Comparison of ENCODE assay signal across 15 mouse cellular contexts in genomic region chr2:115764595-115765305, GRCm38 (mm10).
DNase-seq lines count a peak whose midpoint lies in the region; ATAC-seq and TF ChIP-seq lines count a peak whose summit lies in the region.
"Had no signal": no experiment of that assay in that cellular context is flagged by ENCODE, and none has a peak within 500 bp of the region (broad histone marks: within the 10 kb centered on the region; RNA-seq: fewer than 3 reads in every experiment).

No protein-coding gene starts in this region.

- H3K9me3 ChIP-seq in lung, postnatal 0 days (ENCODE audit: low read length), result no peaks in the 10 kb centered on the region
- no peaks in the 10 kb centered on the region for H3K9me3 ChIP-seq in intestine, embryonic 15.5 days
- H3K9me3 ChIP-seq in midbrain, embryonic 16.5 days (replicated peaks; ENCODE audit: control insufficient read depth, low read length, poor library complexity, severe bottlenecking), result no peaks in the 10 kb centered on the region
- H3K9me3 ChIP-seq: heart, embryonic 13.5 days; hindbrain, embryonic 13.5 days; midbrain, embryonic 13.5 days had no signal

- no peak overlapping the region for H3K27ac ChIP-seq in lung, postnatal 0 days (ENCODE audit: low read length)
- no peak overlapping the region for H3K27ac ChIP-seq in intestine, embryonic 15.5 days
- H3K27ac ChIP-seq in midbrain, embryonic 16.5 days (ENCODE audit: low read length), result no peak overlapping the region
- H3K27ac ChIP-seq: heart, embryonic 13.5 days; hindbrain, embryonic 13.5 days; midbrain, embryonic 13.5 days had no signal

- no peak overlapping the region for H3K4me3 ChIP-seq in lung, postnatal 0 days (ENCODE audit: low read depth, low read length)
- H3K4me3 ChIP-seq in intestine, embryonic 15.5 days (replicated peaks), result no peak overlapping the region
- H3K4me3 ChIP-seq in midbrain, embryonic 16.5 days (ENCODE audit: low read depth, low read length), result no peak overlapping the region
- H3K4me3 ChIP-seq: heart, embryonic 13.5 days; hindbrain, embryonic 13.5 days; midbrain, embryonic 13.5 days had no signal

- no peaks in the 10 kb centered on the region for H3K27me3 ChIP-seq in lung, postnatal 0 days (replicated peaks; ENCODE audit: insufficient read depth, low read length)
- H3K27me3 ChIP-seq in intestine, embryonic 15.5 days (replicated peaks), result no peaks in the 10 kb centered on the region
- H3K27me3 ChIP-seq in midbrain, embryonic 16.5 days (ENCODE audit: control insufficient read depth, insufficient read depth, low read depth, low read length), result no peaks in the 10 kb centered on the region
- H3K27me3 ChIP-seq: heart, embryonic 13.5 days; hindbrain, embryonic 13.5 days; midbrain, embryonic 13.5 days had no signal

- peak; percentile 28 to 74 for DNase-seq in adrenal gland, adult (ENCODE audit: inconsistent age in 2 of 2, low spot score in 1 of 2)
- DNase-seq in adrenal gland, postnatal 4 days (ENCODE audit: low spot score in 2 of 2), result no peak
- peak; percentile 66 for DNase-seq in lung, postnatal 0 days (ENCODE audit: low spot score)
- no peak for DNase-seq in lung, postnatal 4 days
- peak; percentile 18 for DNase-seq in skeletal muscle tissue, adult 2 months (ENCODE audit: low read depth, low spot score)
- no peak for DNase-seq in gastrocnemius, postnatal 10 days
- DNase-seq: cerebellum, adult 2 months; gastrocnemius, postnatal 14 days; layer of hippocampus, postnatal 36 days had no signal

- no peak overlapping the region for H3K4me2 ChIP-seq in lung, postnatal 0 days (replicated peaks; ENCODE audit: low read depth, low read length)
- H3K4me2 ChIP-seq in intestine, embryonic 15.5 days (replicated peaks), result no peak overlapping the region
- H3K4me2 ChIP-seq in midbrain, embryonic 16.5 days (ENCODE audit: low read length), result no peak overlapping the region
- H3K4me2 ChIP-seq: heart, embryonic 13.5 days; hindbrain, embryonic 13.5 days; midbrain, embryonic 13.5 days had no signal

- H3K9ac ChIP-seq in lung, postnatal 0 days (replicated peaks; ENCODE audit: low read depth), result no peak overlapping the region
- no peak overlapping the region for H3K9ac ChIP-seq in intestine, embryonic 15.5 days
- no peak overlapping the region for H3K9ac ChIP-seq in midbrain, embryonic 16.5 days (ENCODE audit: low read depth, low read length)
- H3K9ac ChIP-seq: heart, embryonic 13.5 days; hindbrain, embryonic 13.5 days; midbrain, embryonic 13.5 days had no signal

- TF ChIP-seq CTCF in lung, postnatal 0 days (IDR thresholded peaks at IDR 0.05), result no peak

- no peaks in the 10 kb centered on the region for H3K36me3 ChIP-seq in lung, postnatal 0 days (ENCODE audit: insufficient read depth, low read length)
- no peaks in the 10 kb centered on the region for H3K36me3 ChIP-seq in intestine, embryonic 15.5 days
- no peaks in the 10 kb centered on the region for H3K36me3 ChIP-seq in midbrain, embryonic 16.5 days (ENCODE audit: control insufficient read depth, insufficient read depth, low read length)
- H3K36me3 ChIP-seq: heart, embryonic 13.5 days; hindbrain, embryonic 13.5 days; midbrain, embryonic 13.5 days had no signal

- no peaks in the 10 kb centered on the region for H3K4me1 ChIP-seq in lung, postnatal 0 days (ENCODE audit: insufficient read depth, low read depth, low read length)
- H3K4me1 ChIP-seq in intestine, embryonic 15.5 days (replicated peaks), result 0 out of 2 replicates have a peak, but pooled peaks cover 2% of the 10 kb centered on the region
- no peaks in the 10 kb centered on the region for H3K4me1 ChIP-seq in midbrain, embryonic 16.5 days (ENCODE audit: control insufficient read depth, insufficient read depth, low read length)
- H3K4me1 ChIP-seq: hindbrain, embryonic 13.5 days; midbrain, embryonic 13.5 days had no signal

- peak; percentile 49; the same call in 1 of the 2 replicates for ATAC-seq in lung, postnatal 0 days
- ATAC-seq in intestine, embryonic 15.5 days, result peak; percentile 67
- no peak for ATAC-seq in midbrain, embryonic 16.5 days
- ATAC-seq: forebrain, embryonic 16.5 days; midbrain, embryonic 13.5 days had no signal

- WGBS in lung, postnatal 0 days, result 60% methylated on average over 8 of the region's 8 CpGs
- WGBS in intestine, embryonic 15.5 days, result 59% methylated on average over 8 of the region's 8 CpGs
- 92% methylated on average over 8 of the region's 8 CpGs for WGBS in midbrain, embryonic 16.5 days

- no peak for TF ChIP-seq EP300 in lung, postnatal 0 days (IDR thresholded peaks at IDR 0.05)

Comparison
In these comparisons a context has a peak if more than half of its experiments do, and no peak if none do; other contexts are left out.
1. DNase-seq: peak in adrenal gland, adult (2 of 2), lung, postnatal 0 days (single experiment) and skeletal muscle tissue, adult 2 months (single experiment); none in adrenal gland, postnatal 4 days (0 of 2), lung, postnatal 4 days (0 of 2) and gastrocnemius, postnatal 10 days (single experiment).